Mouse (Mus musculus) spleen, adult 2 months (tissue): ENCODE measurements around the gene Tarbp2.

Experiments used
- CTCF ChIP-seq: fragments of 200-500 bp; IDR thresholded peaks from 2 replicates; pipeline ENCODE4 v1.5.1; 2011; ENCODE audit warnings: mild to moderate bottlenecking, inconsistent platforms; ENCODE audit not compliant: insufficient read depth, insufficient read length, insufficient replicate concordance; ENCODE audit errors: extremely low read depth
- POLR2A ChIP-seq: fragments of 200-500 bp; IDR thresholded peaks from 2 replicates; pipeline ENCODE4 v1.6.1; 2011; ENCODE audit warnings: low read depth, low read length, inconsistent platforms

DNA sequence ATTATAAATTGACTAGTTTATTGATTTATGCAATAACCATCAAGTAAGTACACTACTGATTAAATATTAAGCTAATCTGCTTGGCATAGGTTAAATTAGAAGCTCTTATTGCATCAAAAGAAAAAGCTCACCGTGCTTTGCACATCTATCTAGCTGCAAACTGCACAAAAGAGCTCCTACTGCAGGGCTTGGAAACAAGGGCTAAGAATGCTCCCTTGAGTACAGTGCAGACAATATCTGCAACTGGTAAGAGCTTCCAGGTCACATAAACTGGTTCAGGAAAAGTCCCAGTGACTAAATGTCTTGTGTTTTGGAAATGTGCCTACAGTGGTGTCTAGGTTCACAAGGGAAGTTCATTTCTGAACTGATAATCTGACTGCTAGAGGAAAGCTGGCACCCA lies 44.5 kb downstream of the Tarbp2 start:
- TF ChIP-seq CTCF (no peak), POLR2A (no peak)
